Comparison of ENCODE assay signal across 10 mouse cellular contexts in the genomic region with DNA sequence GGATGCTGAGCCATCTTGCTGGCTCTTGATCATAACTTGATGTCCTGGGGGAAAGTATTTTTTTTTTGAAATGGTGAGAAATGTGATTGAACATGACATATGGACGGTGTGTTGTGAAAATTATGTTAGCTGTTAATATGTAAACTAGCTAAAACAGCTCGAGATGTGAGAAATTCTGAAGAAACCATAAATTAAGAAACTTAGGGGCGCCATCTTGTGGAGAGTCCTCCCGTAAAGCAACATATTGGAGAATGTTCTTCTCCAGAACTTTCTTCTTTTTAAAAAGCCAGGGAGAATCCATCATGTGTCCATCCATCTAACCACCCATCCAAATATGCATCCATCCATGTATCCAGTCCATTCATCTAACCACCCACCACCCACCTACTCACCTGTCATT.
A peak's percentile ranks its signal among the peaks of the same experiment; 100 is the strongest.
DNase-seq lines count a peak whose midpoint lies in the region; ATAC-seq and TF ChIP-seq lines count a peak whose summit lies in the region.
"Had no signal": no experiment of that assay in that cellular context is flagged by ENCODE, and none has a peak within 500 bp of the region (broad histone marks: within the 10 kb centered on the region; RNA-seq: fewer than 3 reads in every experiment).

No protein-coding gene starts in this region.

- H3K9me3 ChIP-seq in liver, embryonic 11.5 days (ENCODE audit: control insufficient read depth, low read length), result no peaks in the 10 kb centered on the region

- ATAC-seq in liver, embryonic 11.5 days (replicated peaks; ENCODE audit: low FRiP score), result no peak
- ATAC-seq in activated CD4-positive, CD25-positive, alpha-beta regulatory T cell, adult 4 months, result no peak

- intact Hi-C loops in left cerebral cortex, postnatal 25 days (cut with DNase I), result loop anchor here (1.0 to 10.0 kb wide), 4 partner anchors 59 to 726 kb away; partner anchors contain the start of gene Eif4g2

- no peak overlapping the region for H3K9ac ChIP-seq in liver, adult 2 months (ENCODE audit: low read depth, low read length)
- H3K9ac ChIP-seq in liver, embryonic 11.5 days (ENCODE audit: low read depth, low read length), result no peak overlapping the region

- no peak overlapping the region for H3K27ac ChIP-seq in liver, adult 2 months (replicated peaks; ENCODE audit: insufficient read depth, low read depth, low read length)
- H3K27ac ChIP-seq in liver, embryonic 11.5 days (ENCODE audit: low read depth, low read length), result no peak overlapping the region

- H3K36me3 ChIP-seq in liver, adult 2 months (ENCODE audit: control insufficient read depth, insufficient read depth, low read length), result no peaks in the 10 kb centered on the region
- H3K36me3 ChIP-seq in liver, embryonic 11.5 days (ENCODE audit: control insufficient read depth, insufficient read depth, low read length), result no peaks in the 10 kb centered on the region

- peak; percentile 14; the same call in 1 of the 2 replicates for TF ChIP-seq CTCF in liver, adult 2 months (IDR thresholded peaks at IDR 0.05; ENCODE audit: low read depth, low read length)

- H3K4me3 ChIP-seq in liver, adult 2 months (ENCODE audit: insufficient read depth, low read depth, low read length), result no peak overlapping the region
- no peak overlapping the region for H3K4me3 ChIP-seq in liver, embryonic 11.5 days (ENCODE audit: low read depth, low read length)
- H3K4me3 ChIP-seq: erythroblast, embryonic 14.5 days; myocyte had no signal

- 29% methylated on average over 4 of the region's 4 CpGs for WGBS in liver, adult 2 months
- 35% methylated on average over 4 of the region's 4 CpGs for WGBS in liver, embryonic 11.5 days

- H3K4me1 ChIP-seq in liver, adult 2 months (ENCODE audit: control insufficient read depth, insufficient read depth, low read length), result no peaks in the 10 kb centered on the region
- H3K4me1 ChIP-seq in liver, embryonic 11.5 days (replicated peaks; ENCODE audit: control insufficient read depth, insufficient read depth, low read length), result no peaks in the 10 kb centered on the region

- H3K79me2 ChIP-seq in liver, adult 2 months (ENCODE audit: control insufficient read depth, insufficient read depth, low read length), result no peaks in the 10 kb centered on the region

- TF ChIP-seq POLR2A in liver, adult 2 months (IDR thresholded peaks at IDR 0.05; ENCODE audit: extremely low read depth, insufficient read depth, low read length), result no peak

- H3K4me2 ChIP-seq in liver, embryonic 11.5 days, result no peak overlapping the region

- peak; percentile 42 for DNase-seq in gastrocnemius, postnatal 10 days
- DNase-seq in gastrocnemius, adult 8-10 months (ENCODE audit: low spot score in 2 of 2), result no peak
- DNase-seq in liver, adult 2 months (ENCODE audit: extremely low read depth, low read depth, low spot score), result no peak
- DNase-seq in liver, embryonic 11.5 days (ENCODE audit: low spot score), result no peak
- DNase-seq in NIH3T3 (ENCODE audit: low read depth), result peak; percentile 72
- peak; percentile 40 to 52 for DNase-seq in left cerebral cortex, postnatal 25 days (ENCODE audit: low spot score in 2 of 2)
- DNase-seq in spleen, adult 12 weeks (ENCODE audit: low spot score), result no peak

- no peaks in the 10 kb centered on the region for H3K27me3 ChIP-seq in liver, adult 2 months (ENCODE audit: control insufficient read depth, insufficient read depth, low read length)
- no peaks in the 10 kb centered on the region for H3K27me3 ChIP-seq in liver, embryonic 11.5 days (replicated peaks; ENCODE audit: control insufficient read depth, insufficient read depth, low read length)

Comparison
In these comparisons a context has a peak if more than half of its experiments do, and no peak if none do; other contexts are left out.
1. DNase-seq: peak in gastrocnemius, postnatal 10 days (single experiment), NIH3T3 (single experiment) and left cerebral cortex, postnatal 25 days (2 of 2); none in gastrocnemius, adult 8-10 months (0 of 2), liver, adult 2 months (single experiment), liver, embryonic 11.5 days (single experiment) and spleen, adult 12 weeks (single experiment).